Mouse (Mus musculus) activated CD4-positive, CD25-positive, alpha-beta regulatory T cell, adult 4 months (primary cell): ENCODE results near the gene Rnf44. TPM values are rescaled to one million over a fixed set of nuclear protein-coding genes. Genes with fewer than 3 reads are reported as not detected.
A peak's percentile ranks its signal among the peaks of the same experiment; 100 is the strongest.

ENCODE experiments used
- ATAC-seq: one replicate; pipeline ENCODE4 v1.8.0; 2017
- polyA plus RNA-seq, 2 experiments: library from polyadenylated mRNA; unstranded; fragments of 100-300 nt; shearing (Covaris generic); gene quantifications; one replicate each; pipeline ENCODE4 v1.2.1; 2017

The Rnf44 gene
- polyA plus RNA-seq, result 10 to 100 TPM; 23.3 to 31.2 TPM

GRCm38 (mm10) chr13:54693558-54694347, at the start of gene Rnf44:
TSS of gene Rnf44 (minus strand) at chr13:54693907.
- peak; percentile 92 for ATAC-seq

GRCm38 (mm10) chr13:54738213-54738601, 44.5 kb upstream of the Rnf44 start:
- no peak for ATAC-seq

- no peak for ATAC-seq
These were observed 43.9 kb upstream of the Rnf44 start for GRCm38 (mm10) chr13:54737488-54738212.

GRCm38 (mm10) chr13:54736931-54737330, 43.2 kb upstream of the Rnf44 start:
- no peak for ATAC-seq

- no peak for ATAC-seq
These were observed 32.4 kb upstream of the Rnf44 start for GRCm38 (mm10) chr13:54726131-54726530.

GRCm38 (mm10) chr13:54723143-54723542, 29.4 kb upstream of the Rnf44 start:
- ATAC-seq, result no peak

GRCm38 (mm10) chr13:54716916-54717315, 23.2 kb upstream of the Rnf44 start:
- no peak for ATAC-seq

- no peak for ATAC-seq
These were observed 21.3 kb upstream of the Rnf44 start for GRCm38 (mm10) chr13:54714996-54715395.

- ATAC-seq, result no peak
These were observed 20.7 kb upstream of the Rnf44 start for GRCm38 (mm10) chr13:54714393-54714792.

- ATAC-seq, result no peak
These were observed 17.2 kb upstream of the Rnf44 start for GRCm38 (mm10) chr13:54710866-54711265.

GRCm38 (mm10) chr13:54704890-54705289, 11.2 kb upstream of the Rnf44 start:
- no peak for ATAC-seq

GRCm38 (mm10) chr13:54702507-54702906, 8.8 kb upstream of the Rnf44 start:
- ATAC-seq, result no peak

GRCm38 (mm10) chr13:54701243-54701642, 7.5 kb upstream of the Rnf44 start, which contains the start of gene Cdhr2:
TSS of gene Cdhr2 (plus strand) at chr13:54701461.
- ATAC-seq, result no peak

- ATAC-seq, result no peak
These were observed 1.9 kb upstream of the Rnf44 start for GRCm38 (mm10) chr13:54695479-54696230.

GRCm38 (mm10) chr13:54694348-54695060, 797 bp upstream of the Rnf44 start:
- ATAC-seq, result peak; percentile 38

- peak; percentile 7 for ATAC-seq
These were observed 773 bp downstream of the Rnf44 start for GRCm38 (mm10) chr13:54692711-54693557.

GRCm38 (mm10) chr13:54691737-54692136, 2.0 kb downstream of the Rnf44 start:
- ATAC-seq, result no peak

- no peak for ATAC-seq
These were observed 3.5 kb downstream of the Rnf44 start for GRCm38 (mm10) chr13:54690151-54690740.

- peak; percentile 75 for ATAC-seq
These were observed 5.9 kb downstream of the Rnf44 start for GRCm38 (mm10) chr13:54687575-54688424.

- peak; percentile 79 for ATAC-seq
These were observed 6.6 kb downstream of the Rnf44 start for GRCm38 (mm10) chr13:54687096-54687495.
